Comparison of ENCODE assay signal across 13 mouse cellular contexts in genomic region chr11:117256088-117256487, GRCm38 (mm10). TPM values are rescaled to one million over a fixed set of nuclear protein-coding genes. Genes with fewer than 3 reads are reported as not detected.
DNase-seq lines count a peak whose midpoint lies in the region; ATAC-seq and TF ChIP-seq lines count a peak whose summit lies in the region.
"Had no signal": no experiment of that assay in that cellular context is flagged by ENCODE, and none has a peak within 500 bp of the region (broad histone marks: within the 10 kb centered on the region; RNA-seq: fewer than 3 reads in every experiment).

No protein-coding gene starts in this region.

- no peak for ATAC-seq in limb, embryonic 15.5 days (ENCODE audit: insufficient number of reproducible peaks, low FRiP score, low TSS enrichment, low read depth)
- no peak for ATAC-seq in forebrain, embryonic 12.5 days (ENCODE audit: low FRiP score)
- no peak for ATAC-seq in granulocyte monocyte progenitor cell, adult 5-6 weeks (replicated peaks; ENCODE audit: poor library complexity, severe bottlenecking)
- ATAC-seq: activated CD4-positive, CD25-positive, alpha-beta regulatory T cell, adult 4 months; CD4-positive, CD25-positive, alpha-beta regulatory T cell, adult 4 months; hindbrain, embryonic 16.5 days; liver, embryonic 12.5 days had no signal

- H3K4me2 ChIP-seq in limb, embryonic 15.5 days: no peak overlapping the region
- no peak overlapping the region for H3K4me2 ChIP-seq in forebrain, embryonic 12.5 days
- H3K4me2 ChIP-seq: embryonic facial prominence, embryonic 12.5 days; liver, embryonic 12.5 days had no signal

- H3K27ac ChIP-seq in embryonic fibroblast, embryonic 13.5 days (ENCODE audit: insufficient read depth, low read length): peak overlapping the region; percentile 42
- peak overlapping the region; percentile 12; the same call in 1 of the 2 replicates for H3K27ac ChIP-seq in limb, embryonic 15.5 days
- H3K27ac ChIP-seq in forebrain, embryonic 12.5 days: no peak overlapping the region
- H3K27ac ChIP-seq: embryonic facial prominence, embryonic 12.5 days; liver, embryonic 12.5 days had no signal

- no peak for TF ChIP-seq CTCF in embryonic fibroblast, embryonic 13.5 days (IDR thresholded peaks at IDR 0.05; ENCODE audit: borderline replicate concordance, insufficient read depth, low read length)

- H3K4me3 ChIP-seq in embryonic fibroblast, embryonic 13.5 days (ENCODE audit: insufficient read depth, low read length): no peak overlapping the region
- H3K4me3 ChIP-seq in limb, embryonic 15.5 days: no peak overlapping the region
- no peak overlapping the region for H3K4me3 ChIP-seq in forebrain, embryonic 12.5 days (replicated peaks)
- H3K4me3 ChIP-seq: embryonic facial prominence, embryonic 12.5 days; liver, embryonic 12.5 days had no signal

- intact Hi-C loops in gastrocnemius, postnatal 36 days (cut with DNase I): no loop called here

- 57% methylated on average over 9 of the region's 9 CpGs for WGBS in limb, embryonic 15.5 days
- 62% methylated on average over 9 of the region's 9 CpGs for WGBS in forebrain, embryonic 12.5 days

- no peaks in the 10 kb centered on the region for H3K36me3 ChIP-seq in limb, embryonic 15.5 days
- no peaks in the 10 kb centered on the region for H3K36me3 ChIP-seq in forebrain, embryonic 12.5 days (replicated peaks)
- H3K36me3 ChIP-seq: embryonic facial prominence, embryonic 12.5 days; liver, embryonic 12.5 days had no signal

- peak; percentile 57 for DNase-seq in gastrocnemius, postnatal 25 days
- no peak for DNase-seq in gastrocnemius, postnatal 36 days
- DNase-seq in lung, postnatal 10 days: peak; percentile 73
- DNase-seq in lung, postnatal 25 days (ENCODE audit: low spot score): no peak

- no peak overlapping the region for H3K9ac ChIP-seq in limb, embryonic 15.5 days
- H3K9ac ChIP-seq in forebrain, embryonic 12.5 days: no peak overlapping the region
- H3K9ac ChIP-seq: embryonic facial prominence, embryonic 12.5 days; liver, embryonic 12.5 days had no signal

- H3K4me1 ChIP-seq in embryonic fibroblast, embryonic 13.5 days (ENCODE audit: control insufficient read depth, insufficient read depth, low read length): peaks cover 20% of the 10 kb centered on the region
- peaks cover 47% of the 10 kb centered on the region for H3K4me1 ChIP-seq in limb, embryonic 15.5 days
- peaks cover 14% of the 10 kb centered on the region for H3K4me1 ChIP-seq in forebrain, embryonic 12.5 days

- TF ChIP-seq POLR2A in embryonic fibroblast, embryonic 13.5 days (IDR thresholded peaks at IDR 0.05; ENCODE audit: low read depth, low read length): no peak

- H3K9me3 ChIP-seq in limb, embryonic 15.5 days: no peaks in the 10 kb centered on the region
- H3K9me3 ChIP-seq in forebrain, embryonic 12.5 days: peaks cover 5% of the 10 kb centered on the region; the same call in 1 of the 2 replicates
- H3K9me3 ChIP-seq: embryonic facial prominence, embryonic 12.5 days; liver, embryonic 12.5 days had no signal

- H3K27me3 ChIP-seq in limb, embryonic 15.5 days: no peaks in the 10 kb centered on the region
- peaks cover 4% of the 10 kb centered on the region; the same call in 1 of the 2 replicates for H3K27me3 ChIP-seq in forebrain, embryonic 12.5 days
- H3K27me3 ChIP-seq: embryonic facial prominence, embryonic 12.5 days; liver, embryonic 12.5 days had no signal

RNA-seq across cellular contexts. Expression of gene Sept9, which starts 56.6 kb away (rescaled TPM):
- total RNA-seq in gastrocnemius, postnatal 25 days (2021): 10 to 100 TPM; 13.8 to 16.2 TPM
- total RNA-seq in gastrocnemius, postnatal 36 days (2021): 10 to 100 TPM; 11.3 to 14.2 TPM
- polyA plus RNA-seq in embryonic fibroblast, embryonic 13.5 days (2011; ENCODE audit: insufficient read length, low read depth, missing spikeins): 198 and 206 TPM in 2 replicates
- 135 and 139 TPM in 2 replicates for polyA plus RNA-seq in limb, embryonic 15.5 days (2015; fragmentation: Nextera tagmentation; extraction: Ambion mirVana)
- 180 and 192 TPM in 2 replicates for polyA plus RNA-seq in forebrain, embryonic 12.5 days (2016; fragmentation: Nextera tagmentation; extraction: Ambion mirVana)
- 139 and 145 TPM in 2 replicates for total RNA-seq in granulocyte monocyte progenitor cell, adult 5-6 weeks (2014; fragmentation: Nextera tagmentation)
- total RNA-seq in granulocyte monocyte progenitor cell, adult 5-6 weeks (2017): 124 and 141 TPM in 2 replicates

Comparison
In these comparisons a context has a peak if more than half of its experiments do, and no peak if none do; other contexts are left out.
1. DNase-seq: peak in gastrocnemius, postnatal 25 days (single experiment) and lung, postnatal 10 days (single experiment); none in gastrocnemius, postnatal 36 days (0 of 2) and lung, postnatal 25 days (single experiment).
2. RNA of gene Sept9, which starts 56.6 kb away (total RNA-seq): 124 to 145 TPM in granulocyte monocyte progenitor cell, adult 5-6 weeks; 13.8 to 16.2 TPM in gastrocnemius, postnatal 25 days and 11.3 to 14.2 TPM in gastrocnemius, postnatal 36 days; every median in the first group is over 4 times any median in the second.